Mouse (Mus musculus) embryonic facial prominence, embryonic 12.5 days (tissue): Measurements from ENCODE around the gene Pradc1. TPM values are rescaled to one million over a fixed set of nuclear protein-coding genes. Genes with fewer than 3 reads are reported as not detected.

Experiments
- ATAC-seq: fragments of 200-750 bp; cut with Nextera tagmentation; 2 replicates; pipeline ENCODE4 v1.8.0; 2017; ENCODE audit not compliant: insufficient number of reproducible peaks, insufficient read depth, low FRiP score, low TSS enrichment
- H3K27ac ChIP-seq: fragments of 300-500 bp; sonication (generic); 2 replicates; pipeline ENCODE4 v1.5.1; 2016; ENCODE audit warnings: mild to moderate bottlenecking
- H3K27me3 ChIP-seq: fragments of 300-500 bp; sonication (generic); 2 replicates; pipeline ENCODE4 v1.6.1; 2016; ENCODE audit warnings: mild to moderate bottlenecking, moderate library complexity
- H3K36me3 ChIP-seq: fragments of 300-500 bp; sonication (generic); 2 replicates; pipeline ENCODE4 v1.6.1; 2016; ENCODE audit warnings: mild to moderate bottlenecking
- H3K4me1 ChIP-seq: fragments of 300-500 bp; sonication (generic); 2 replicates; pipeline ENCODE4 v1.6.1; 2016
- H3K4me2 ChIP-seq: fragments of 300-500 bp; sonication (generic); replicated peaks from 2 replicates; pipeline ENCODE4 v1.6.1; 2016; ENCODE audit warnings: mild to moderate bottlenecking, moderate library complexity
- H3K4me3 ChIP-seq: fragments of 300-500 bp; sonication (generic); 2 replicates; pipeline ENCODE4 v1.5.1; 2016; ENCODE audit warnings: mild to moderate bottlenecking
- H3K9ac ChIP-seq: fragments of 300-500 bp; sonication (generic); 2 replicates; pipeline ENCODE4 v1.6.1; 2016; ENCODE audit warnings: mild to moderate bottlenecking, moderate library complexity
- H3K9me3 ChIP-seq: fragments of 300-500 bp; sonication (generic); 2 replicates; pipeline ENCODE4 v1.6.1; 2016; ENCODE audit warnings: mild to moderate bottlenecking, moderate library complexity
- WGBS: fragments of 180-500 bp; shearing (Covaris S2); methylation state at CpG from one replicate; pipeline ENCODE4 v1.1.7; 2016; 5-methylcytosine and 5-hydroxymethylcytosine counted together
- polyA plus RNA-seq: library from polyadenylated mRNA; unstranded; fragments of >200 nt; fragmentation: Nextera tagmentation; extraction: Ambion mirVana; gene quantifications from 2 replicates; pipeline ENCODE4 v1.2.1, GENCODE M21; 2016

Pradc1 gene
- polyA plus RNA-seq, 1 experiment from 2014 or later: 33.5 TPM

GRCm38 (mm10) chr6:85423836-85424379 is 27.9 kb downstream of the Pradc1 start, which contains the start of gene Noto:
TSS of gene Noto (plus strand) at chr6:85423886.
- Histone ChIP-seq H3K4me2 (peak within 1 kb of the TSS; percentile 35; the same call in 1 of the 2 replicates), H3K4me3 (no peak within 1 kb of the TSS), H3K27ac (no peak within 1 kb of the TSS), H3K4me1 (no peaks in the 10 kb centered on the region), H3K27me3 (peaks cover 34% of the 10 kb centered on the region), H3K9me3 (no peaks in the 10 kb centered on the region), H3K36me3 (no peaks in the 10 kb centered on the region), H3K9ac (0 out of 2 replicates have a peak within 1 kb of the TSS, but pooled peaks have one; percentile 21)
- ATAC-seq: no peak
- 12% methylated on average over 28 of the region's 28 CpGs for WGBS

- no peak overlapping the region for H3K27ac ChIP-seq
- no peak overlapping the region for H3K4me3 ChIP-seq
- 74% methylated on average over 2 of the region's 2 CpGs for WGBS
- no peak overlapping the region for H3K4me2 ChIP-seq
- peaks cover 20% of the 10 kb centered on the region for H3K27me3 ChIP-seq
- H3K4me1 ChIP-seq: no peaks in the 10 kb centered on the region
- no peaks in the 10 kb centered on the region for H3K9me3 ChIP-seq
- no peaks in the 10 kb centered on the region for H3K36me3 ChIP-seq
- no peak overlapping the region for H3K9ac ChIP-seq
- ATAC-seq: no peak
Observed at GRCm38 (mm10) chr6:85419150-85419549, 32.6 kb downstream of the Pradc1 start.

- Histone ChIP-seq H3K4me2 (no peak overlapping the region), H3K27me3 (0 out of 2 replicates have a peak, but pooled peaks cover 5% of the 10 kb centered on the region), H3K4me3 (no peak overlapping the region), H3K4me1 (no peaks in the 10 kb centered on the region), H3K9me3 (no peaks in the 10 kb centered on the region), H3K36me3 (no peaks in the 10 kb centered on the region), H3K27ac (no peak overlapping the region), H3K9ac (no peak overlapping the region)
- 62% methylated on average over 3 of the region's 3 CpGs for WGBS
- no peak for ATAC-seq
Observed at GRCm38 (mm10) chr6:85415829-85416228, 35.9 kb downstream of the Pradc1 start.

GRCm38 (mm10) chr6:85410771-85411273 is 40.9 kb downstream of the Pradc1 start:
- Histone ChIP-seq H3K9me3 (no peaks in the 10 kb centered on the region), H3K27me3 (peaks cover 45% of the 10 kb centered on the region), H3K27ac (no peak overlapping the region), H3K4me2 (no peak overlapping the region), H3K4me3 (no peak overlapping the region), H3K4me1 (0 out of 2 replicates have a peak, but pooled peaks cover 3% of the 10 kb centered on the region), H3K9ac (no peak overlapping the region), H3K36me3 (no peaks in the 10 kb centered on the region)
- ATAC-seq: peak; percentile 84
- 9% methylated on average over 13 of the region's 13 CpGs for WGBS

GRCm38 (mm10) chr6:85409003-85409402 is 42.8 kb downstream of the Pradc1 start:
- H3K27ac ChIP-seq: no peak overlapping the region
- no peaks in the 10 kb centered on the region for H3K9me3 ChIP-seq
- 0 out of 2 replicates have a peak, but pooled peaks cover 3% of the 10 kb centered on the region for H3K4me1 ChIP-seq
- peak overlapping the region; percentile 41 for H3K4me2 ChIP-seq
- ATAC-seq: no peak
- H3K4me3 ChIP-seq: peak overlapping the region; percentile 6; the same call in 1 of the 2 replicates
- peaks cover 45% of the 10 kb centered on the region for H3K27me3 ChIP-seq
- 1% methylated on average over 31 of the region's 31 CpGs for WGBS
- no peaks in the 10 kb centered on the region for H3K36me3 ChIP-seq
- H3K9ac ChIP-seq: no peak overlapping the region; the same call in 1 of the 2 replicates

GRCm38 (mm10) chr6:85403039-85403438 is 48.7 kb downstream of the Pradc1 start:
- no peak overlapping the region for H3K4me2 ChIP-seq
- no peaks in the 10 kb centered on the region for H3K9me3 ChIP-seq
- H3K27ac ChIP-seq: no peak overlapping the region
- H3K9ac ChIP-seq: no peak overlapping the region
- 79% methylated on average over 10 of the region's 10 CpGs for WGBS
- H3K36me3 ChIP-seq: no peaks in the 10 kb centered on the region
- H3K27me3 ChIP-seq: peaks cover 16% of the 10 kb centered on the region
- ATAC-seq: no peak
- no peak overlapping the region for H3K4me3 ChIP-seq
- H3K4me1 ChIP-seq: no peaks in the 10 kb centered on the region

- no peak for ATAC-seq
- Histone ChIP-seq H3K27ac (no peak overlapping the region), H3K9me3 (no peaks in the 10 kb centered on the region), H3K4me1 (no peaks in the 10 kb centered on the region), H3K27me3 (peaks cover 12% of the 10 kb centered on the region), H3K4me2 (no peak overlapping the region), H3K4me3 (no peak overlapping the region), H3K9ac (no peak overlapping the region), H3K36me3 (no peaks in the 10 kb centered on the region)
- WGBS: 36% methylated on average over 2 of the region's 2 CpGs
Observed at GRCm38 (mm10) chr6:85402613-85403012, 49.2 kb downstream of the Pradc1 start.

- H3K4me3 ChIP-seq: no peak overlapping the region
- ATAC-seq: no peak
- 24% methylated on average over 5 of the region's 5 CpGs for WGBS
- no peaks in the 10 kb centered on the region for H3K36me3 ChIP-seq
- no peak overlapping the region for H3K4me2 ChIP-seq
- no peak overlapping the region for H3K9ac ChIP-seq
- no peaks in the 10 kb centered on the region for H3K27me3 ChIP-seq
- H3K9me3 ChIP-seq: no peaks in the 10 kb centered on the region
- H3K4me1 ChIP-seq: no peaks in the 10 kb centered on the region
- no peak overlapping the region for H3K27ac ChIP-seq
Observed at GRCm38 (mm10) chr6:85399715-85400114, 52.1 kb downstream of the Pradc1 start.

GRCm38 (mm10) chr6:85397165-85397564 is 54.6 kb downstream of the Pradc1 start:
- WGBS: 23% methylated on average over 1 of the region's 1 CpGs
- Histone ChIP-seq H3K9ac (no peak overlapping the region), H3K4me3 (no peak overlapping the region), H3K36me3 (no peaks in the 10 kb centered on the region), H3K9me3 (no peaks in the 10 kb centered on the region), H3K27ac (no peak overlapping the region), H3K4me1 (no peaks in the 10 kb centered on the region), H3K4me2 (no peak overlapping the region), H3K27me3 (no peaks in the 10 kb centered on the region)
- no peak for ATAC-seq

Other genes with a start within 250 kb of the Pradc1 start
- gene Sfxn5, start 118.5 kb downstream of the Pradc1 start, polyA plus RNA-seq: 7.2 and 8.1 TPM in 2 replicates
- 12.3 and 13.3 TPM in 2 replicates for gene Rab11fip5, start 77.3 kb downstream of the Pradc1 start, polyA plus RNA-seq
- not detected in 2 replicates for gene Noto, start 28.1 kb downstream of the Pradc1 start, polyA plus RNA-seq
- gene Smyd5, start 20.0 kb downstream of the Pradc1 start, polyA plus RNA-seq: 66.4 and 67.1 TPM in 2 replicates
- gene Cct7, start 456 bp downstream of the Pradc1 start, polyA plus RNA-seq: 525 and 526 TPM in 2 replicates
- gene Fbxo41, start 51.0 kb upstream of the Pradc1 start, polyA plus RNA-seq: 0.82 and 0.83 TPM in 2 replicates
- gene Egr4, start 61.6 kb upstream of the Pradc1 start, polyA plus RNA-seq: not detected in 2 replicates
- gene Alms1, start 135.6 kb upstream of the Pradc1 start, polyA plus RNA-seq: 8.5 and 8.7 TPM in 2 replicates